Mouse (Mus musculus): ENCODE measurements at regions not wholly inside any gene's neighbourhood (a gene's known extent, or its start where the extent isn't known, plus 50 kb on each side); places are given as distances from the start of the nearest gene placed in this dataset.

DNA sequence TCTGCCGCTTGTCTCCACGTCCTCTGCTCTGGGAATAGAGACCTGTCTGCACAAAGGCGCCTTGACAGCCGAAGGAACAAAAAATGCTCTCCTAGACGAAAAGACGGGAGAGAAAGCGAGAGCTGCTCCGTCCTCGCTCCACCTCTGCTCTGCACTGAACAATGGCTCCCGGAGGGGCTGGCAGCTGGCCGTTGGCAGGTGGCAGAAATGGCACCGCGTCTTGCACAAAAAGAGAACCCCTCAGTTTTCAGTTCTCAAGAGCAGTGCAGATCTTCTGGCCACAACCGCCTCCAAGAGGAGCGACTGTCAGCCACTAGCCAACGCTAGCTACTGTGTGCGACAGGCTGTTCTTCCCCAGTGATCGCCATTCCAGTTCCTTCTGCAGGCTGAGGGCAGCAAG is 385.0 kb upstream of the Rora start:
- no peak for DNase-seq

DNA sequence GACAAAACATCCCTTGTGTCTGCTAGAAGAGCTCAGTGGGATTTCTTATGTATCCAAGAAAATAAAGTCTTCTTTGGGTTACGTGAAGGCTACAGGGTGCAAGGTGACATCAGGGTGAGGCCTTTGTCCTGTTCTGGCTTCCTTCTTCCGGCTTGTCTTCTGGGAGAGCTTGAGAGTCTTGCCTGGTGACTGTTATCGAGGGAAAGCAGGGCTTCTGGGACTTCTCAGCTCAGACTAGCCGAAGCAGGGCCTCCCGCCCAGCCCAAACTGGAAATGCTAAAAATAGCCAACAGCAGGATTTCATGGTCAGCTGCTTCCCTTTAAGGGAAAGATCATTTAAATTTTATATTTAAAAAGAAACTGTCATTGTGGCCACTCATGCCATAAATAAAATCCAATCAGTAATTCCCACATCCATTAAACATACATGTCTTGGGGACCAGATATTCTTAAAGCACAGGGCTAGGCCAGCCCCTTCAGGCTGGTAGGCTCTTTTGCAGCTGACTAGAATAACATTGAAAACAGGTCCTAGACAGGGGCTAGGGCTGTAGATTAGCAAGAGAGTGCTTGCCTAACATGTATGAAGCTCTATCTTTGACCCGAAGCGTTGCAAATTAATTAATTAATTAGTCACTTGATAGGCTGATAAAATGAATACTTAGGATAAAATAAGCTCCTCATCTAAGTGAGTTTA is 351.2 kb upstream of the Rora start:
- peak; percentile 31 for DNase-seq

DNA sequence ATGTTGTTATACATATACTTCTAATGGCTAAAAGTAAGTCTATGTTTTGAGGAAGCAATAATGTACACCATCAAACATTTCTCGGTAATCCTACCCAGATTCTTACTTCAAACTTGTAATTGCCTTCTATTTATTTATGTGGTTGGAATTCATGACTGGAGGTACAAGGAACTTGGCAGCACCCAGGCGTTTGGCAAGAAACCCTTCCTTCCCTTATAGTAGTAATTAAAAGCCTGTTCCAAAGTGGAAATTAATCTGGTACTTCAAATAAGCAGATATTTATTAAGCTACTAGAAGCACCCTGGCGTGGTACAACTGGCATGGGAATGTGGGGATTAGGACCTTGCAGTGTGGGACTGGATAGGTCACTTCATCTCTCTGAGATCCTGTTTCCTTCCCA is 322.9 kb upstream of the Rora start:
- DNase-seq: no peak

- DNase-seq: no peak
These were observed 312.7 kb upstream of the Rora start for GRCm38 (mm10) chr9:68340921-68341320.

DNA sequence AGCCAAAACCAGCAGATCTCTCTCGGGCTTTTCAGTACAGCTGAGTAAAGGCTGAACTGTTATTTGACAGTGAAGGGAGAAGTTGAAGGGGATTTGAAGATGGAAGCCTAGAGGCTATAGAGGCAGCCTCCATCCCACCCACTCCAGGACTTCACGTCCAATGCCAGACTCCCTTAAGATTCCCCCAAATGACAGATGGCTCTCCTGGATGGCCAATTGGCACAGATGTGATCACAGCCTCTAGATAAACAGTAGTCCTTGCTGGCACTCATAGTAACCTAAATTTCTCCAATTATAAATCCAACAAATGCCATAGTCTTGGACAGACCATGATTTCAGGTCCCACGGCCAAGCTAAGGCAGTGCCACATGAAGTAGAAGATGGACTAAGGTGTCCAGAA is 312.1 kb upstream of the Rora start:
- no peak for DNase-seq

- no peak for DNase-seq
These were observed 306.2 kb upstream of the Rora start for GRCm38 (mm10) chr9:68347426-68347825.

- no peak for DNase-seq
These were observed 302.1 kb upstream of the Rora start for GRCm38 (mm10) chr9:68351466-68351865.

- no peak for DNase-seq
These were observed 299.1 kb upstream of the Rora start for GRCm38 (mm10) chr9:68354470-68354869.

GRCm38 (mm10) chr9:68356078-68356477 is 297.5 kb upstream of the Rora start:
- no peak for DNase-seq

GRCm38 (mm10) chr9:68357231-68357630 is 296.4 kb upstream of the Rora start:
- no peak for DNase-seq

- DNase-seq: no peak
These were observed 286.6 kb upstream of the Rora start for GRCm38 (mm10) chr9:68366973-68367372.

GRCm38 (mm10) chr9:68367556-68367955 is 286.0 kb upstream of the Rora start:
- DNase-seq: no peak

GRCm38 (mm10) chr9:68372726-68373125 is 280.9 kb upstream of the Rora start:
- DNase-seq: peak; percentile 82

DNA sequence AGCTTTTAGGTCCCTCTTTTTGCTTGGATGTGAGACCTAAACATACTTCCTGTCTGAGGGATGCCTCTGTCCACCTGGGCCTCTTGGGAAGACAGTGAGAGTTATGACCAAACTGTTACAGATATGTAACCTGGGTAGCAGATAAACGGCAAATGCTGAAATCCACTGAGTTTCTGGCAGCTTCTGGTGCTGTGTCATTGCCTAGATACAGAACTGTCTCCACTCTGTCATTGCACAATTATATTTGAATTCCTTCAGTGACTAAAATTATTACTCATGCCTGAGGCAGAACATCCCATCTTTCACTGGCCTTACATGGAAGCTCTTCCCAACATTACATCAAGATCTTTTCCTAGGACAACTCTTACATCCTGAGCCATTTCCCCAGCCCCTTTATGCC is 277.4 kb upstream of the Rora start:
- no peak for DNase-seq

DNA sequence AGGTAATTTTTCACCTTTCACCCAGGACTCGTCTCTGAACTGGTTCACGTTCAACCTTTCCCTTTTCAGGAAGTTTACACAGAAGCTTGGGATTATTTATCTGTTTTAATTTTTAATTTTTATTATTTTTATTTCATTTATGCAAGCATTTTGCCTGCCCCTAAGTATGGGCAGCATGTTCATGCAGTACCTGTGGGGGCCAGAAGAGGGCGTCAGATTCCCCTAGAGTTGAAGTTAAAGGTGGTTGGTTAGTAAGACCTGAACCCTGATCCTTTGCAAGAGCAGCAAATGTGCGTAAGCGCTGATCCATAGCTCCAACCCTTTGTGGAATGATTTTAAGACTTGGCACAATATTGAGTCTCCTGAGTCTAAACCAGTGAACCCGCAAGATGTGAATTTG is 271.7 kb upstream of the Rora start:
- DNase-seq: peak; percentile 7

DNA sequence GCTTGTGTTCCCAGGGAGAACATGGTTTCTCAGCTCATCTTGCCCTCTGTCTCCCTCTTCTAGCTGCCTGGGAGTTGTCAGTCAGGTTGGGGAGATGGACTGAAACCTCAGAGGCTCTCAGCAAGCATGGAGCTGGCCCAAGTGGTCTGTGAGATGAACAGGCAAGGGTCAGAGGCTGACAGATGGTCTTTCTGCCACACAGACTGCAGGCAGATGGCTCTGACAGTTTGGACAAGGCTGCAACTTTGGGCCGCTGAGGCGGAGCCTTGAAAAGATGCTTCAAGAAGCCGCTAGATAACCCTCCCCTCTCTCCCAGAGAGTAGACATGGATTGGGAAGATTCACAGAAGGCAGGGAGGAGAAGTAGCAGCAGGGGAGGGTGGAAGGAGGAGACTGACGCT is 252.7 kb upstream of the Rora start:
- DNase-seq: no peak

- no peak for DNase-seq
These were observed 251.3 kb upstream of the Rora start for GRCm38 (mm10) chr9:68402176-68402845.

- no peak for DNase-seq
These were observed 250.6 kb upstream of the Rora start for GRCm38 (mm10) chr9:68402981-68403380.

GRCm38 (mm10) chr9:68403516-68403915 is 250.1 kb upstream of the Rora start:
- DNase-seq: no peak

GRCm38 (mm10) chr9:68409786-68410185 is 243.8 kb upstream of the Rora start:
- no peak for DNase-seq

GRCm38 (mm10) chr9:68426286-68426685 is 227.3 kb upstream of the Rora start:
- DNase-seq: no peak

DNA sequence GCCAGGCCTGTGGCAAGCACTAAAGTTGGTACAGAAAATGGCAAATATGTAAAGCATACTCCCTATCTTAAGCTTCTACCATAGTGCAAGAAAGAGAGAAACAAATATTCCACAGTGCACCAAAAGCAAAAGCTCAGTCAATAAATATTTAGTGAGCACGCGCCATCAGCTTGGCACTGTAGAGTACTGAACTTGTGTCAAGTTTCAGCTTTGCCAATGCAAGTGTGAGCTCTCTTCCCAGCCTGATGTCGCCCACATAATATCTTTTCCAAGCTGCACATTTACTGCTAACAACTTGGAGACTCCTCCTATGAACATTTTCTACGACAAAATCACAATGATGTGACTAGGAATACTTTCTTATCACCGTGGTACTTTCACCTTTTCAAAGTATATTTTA is 190.8 kb upstream of the Rora start:
- no peak for DNase-seq

DNA sequence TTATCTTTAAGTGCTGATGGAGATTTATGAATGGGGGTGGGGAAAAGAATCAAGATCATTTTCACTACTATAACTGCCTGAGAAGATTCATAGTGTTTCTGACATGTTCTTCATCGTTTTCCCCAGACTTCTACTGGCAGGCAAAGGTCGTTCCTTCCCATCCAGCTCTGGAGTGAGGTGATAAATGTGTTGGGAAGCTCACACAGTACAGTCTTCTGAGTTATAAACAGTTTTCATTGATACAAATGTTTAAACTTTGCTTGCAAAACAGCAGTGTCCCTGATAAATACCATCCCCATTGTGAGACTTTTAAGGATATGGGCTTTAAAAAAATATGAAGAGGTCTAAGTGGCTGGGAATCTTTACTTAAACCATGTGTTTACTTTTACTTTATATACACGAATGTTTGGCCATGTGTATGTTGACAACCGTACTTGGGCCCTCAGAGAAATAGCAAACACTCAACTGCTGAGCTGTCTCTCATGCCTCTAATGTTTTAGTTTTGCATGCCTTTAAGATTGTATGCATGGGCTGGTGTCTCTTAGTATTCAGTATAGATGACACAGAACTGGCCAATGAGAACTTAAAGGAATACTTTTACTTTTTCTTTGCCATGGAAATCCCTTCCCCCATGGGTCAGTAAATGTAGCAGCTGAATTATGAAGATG is 189.8 kb upstream of the Rora start:
- no peak for DNase-seq

DNA sequence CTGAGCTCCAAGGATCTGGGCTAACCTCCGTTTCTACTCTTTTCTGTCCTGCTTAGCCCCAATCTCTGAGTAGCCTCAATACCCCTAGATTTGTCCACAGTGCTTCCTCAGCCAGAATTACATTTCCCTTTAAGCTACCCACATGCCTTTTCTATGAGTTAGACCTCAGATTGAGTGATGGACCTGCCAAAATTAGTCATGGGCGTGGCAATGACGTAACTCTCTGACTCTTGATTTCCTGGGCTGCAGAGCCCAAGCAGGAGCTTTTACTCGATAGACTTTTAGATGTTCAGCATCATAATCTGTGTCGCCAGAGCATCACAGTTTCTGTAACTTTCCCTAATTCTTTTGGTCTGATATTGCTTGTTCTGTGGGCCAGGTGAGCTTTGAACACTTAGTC is 186.9 kb upstream of the Rora start:
- DNase-seq: no peak
